Mouse (Mus musculus) gastrocnemius, adult 2 months (tissue): Measurements from ENCODE around the gene Trpc4ap. TPM values are rescaled to one million over a fixed set of nuclear protein-coding genes. Genes with fewer than 3 reads are reported as not detected.
"Not testable (repeated sequence)": the region's sequence is repeated elsewhere in the genome, so short reads cannot be mapped to it uniquely, and the experiment has no call there.

Source experiments
- DNase-seq: peaks from one replicate; pipeline ENCODE4 v3.0.0; 2022
- H3K27ac ChIP-seq: fragments of 200-600 bp; 2 replicates; pipeline ENCODE4 v1.8.1; 2022; ENCODE audit warnings: mild to moderate bottlenecking
- H3K4me3 ChIP-seq: fragments of 200-600 bp; 2 replicates; pipeline ENCODE4 v1.8.1; 2022; ENCODE audit warnings: mild to moderate bottlenecking, moderate library complexity
- CTCF ChIP-seq: fragments of 200-600 bp; IDR thresholded peaks from 2 replicates; pipeline ENCODE4 v1.8.1; 2022; ENCODE audit warnings: antibody characterized with exemption, mild to moderate bottlenecking, moderate library complexity
- intact Hi-C: fragments of 180-260 bp; cut with DNase I; formaldehyde crosslinking; loops from one replicate; pipeline ENCODE4 v1.15.1; 2025
- total RNA-seq, 2 experiments: library from RNA; stranded (reverse); gene quantifications; 2 replicates each; pipeline ENCODE4 v1.2.3; 2021

The Trpc4ap gene
- total RNA-seq, 2 experiments from 2014 or later = 93.4 to 102 TPM

DNA sequence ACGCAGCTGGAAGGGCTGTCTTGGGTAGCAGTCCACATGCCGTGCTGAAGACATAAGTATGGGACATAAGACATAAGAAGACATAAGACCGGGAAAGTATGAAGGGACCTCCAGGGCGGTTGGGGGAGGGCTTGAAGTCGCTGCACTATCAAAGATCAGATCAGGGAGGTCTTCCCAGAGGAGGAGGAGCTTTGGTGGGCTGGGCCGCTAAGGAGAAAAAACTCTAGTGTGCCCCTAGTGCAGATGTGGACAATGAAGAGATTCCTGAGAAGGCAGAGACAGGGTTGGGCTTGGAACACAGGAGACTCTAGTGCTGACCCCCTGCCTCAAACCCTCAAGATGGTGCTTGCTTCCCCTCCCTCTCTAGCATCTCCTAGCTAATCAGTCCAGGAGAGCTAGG, 75.2 kb downstream of the Trpc4ap start:
- no peak for TF ChIP-seq CTCF
- no peak overlapping the region for H3K4me3 ChIP-seq
- intact Hi-C loops = no loop called here
- H3K27ac ChIP-seq = no peak overlapping the region
- DNase-seq = no peak

DNA sequence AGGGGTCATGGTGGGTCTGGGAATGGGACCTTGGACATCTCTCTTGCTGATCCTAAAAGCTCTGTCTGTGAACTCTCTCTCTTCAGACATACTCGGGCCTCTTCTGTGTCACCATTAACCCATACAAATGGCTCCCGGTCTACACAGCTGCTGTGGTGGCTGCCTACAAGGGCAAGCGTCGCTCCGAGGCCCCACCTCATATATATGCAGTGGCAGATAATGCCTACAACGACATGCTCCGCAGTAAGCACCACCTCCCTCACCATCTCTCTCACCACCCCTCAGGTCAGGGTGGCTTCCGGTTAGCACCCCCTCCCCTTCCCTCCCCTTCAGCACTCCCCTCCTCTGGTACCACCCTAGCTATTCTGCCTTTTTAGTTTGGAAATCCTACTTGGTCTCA, 78.2 kb downstream of the Trpc4ap start:
- Histone ChIP-seq H3K27ac (no peak overlapping the region), H3K4me3 (peak overlapping the region; percentile 66)
- DNase-seq = no peak
- intact Hi-C loops = no loop called here
- no peak for TF ChIP-seq CTCF

DNA sequence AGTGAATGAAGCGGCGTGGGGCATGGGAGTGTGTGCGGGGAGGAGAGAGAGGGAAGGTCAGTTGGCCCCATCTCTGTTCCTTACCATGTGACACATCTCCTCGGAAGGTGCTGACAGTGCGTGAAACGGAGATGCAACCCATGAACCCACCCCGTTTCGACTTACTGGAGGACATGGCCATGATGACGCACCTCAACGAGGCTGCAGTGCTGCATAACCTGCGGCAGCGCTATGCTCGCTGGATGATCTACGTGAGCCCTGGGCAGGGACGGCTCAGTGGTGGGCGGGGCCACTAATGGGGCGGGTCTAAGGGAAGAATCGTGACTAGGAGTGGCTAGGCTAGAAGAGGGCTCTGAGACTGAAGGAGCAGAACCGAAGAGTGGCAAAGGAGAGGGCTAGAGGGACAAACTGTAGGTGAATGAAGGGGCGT, 78.8 kb downstream of the Trpc4ap start:
- peak; percentile 78 for DNase-seq
- intact Hi-C loops = no loop called here
- Histone ChIP-seq H3K4me3 (peak overlapping the region; percentile 66), H3K27ac (no peak overlapping the region)
- no peak for TF ChIP-seq CTCF

DNA sequence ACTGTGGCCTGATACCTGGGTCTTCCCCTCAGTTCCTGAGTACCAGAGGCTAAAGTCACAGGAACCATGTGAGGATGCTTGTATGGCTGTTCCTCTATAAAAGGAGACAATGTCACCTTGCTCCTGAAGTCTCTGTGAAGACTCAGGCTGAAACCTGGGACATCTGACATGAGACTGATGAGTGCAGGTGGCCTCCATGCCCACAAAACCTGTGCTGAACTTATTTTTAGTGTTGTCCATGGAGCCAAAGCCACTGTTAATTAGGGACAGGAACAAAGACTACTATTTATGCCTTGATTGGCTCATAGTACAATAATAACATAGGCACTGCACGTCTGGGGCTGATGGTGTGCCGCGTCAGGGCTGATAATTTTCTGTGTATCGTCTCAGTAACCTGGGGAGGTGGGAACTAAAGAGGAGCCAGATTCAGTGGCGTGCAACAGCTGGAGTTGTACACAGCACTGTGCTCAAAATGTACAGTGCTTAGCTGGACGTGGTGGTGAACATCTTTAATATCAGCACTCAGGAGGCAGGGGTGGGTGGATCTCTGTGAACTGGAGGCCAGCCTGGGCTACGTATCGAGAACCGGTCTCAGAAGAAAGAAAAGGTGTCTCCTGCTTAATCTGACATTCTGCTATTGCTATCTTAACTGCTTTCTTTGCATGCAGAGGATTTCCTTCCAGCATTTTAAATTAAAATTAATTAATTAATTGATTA, 80.2 kb downstream of the Trpc4ap start:
- no peak for TF ChIP-seq CTCF
- intact Hi-C loops = no loop called here
- Histone ChIP-seq H3K4me3 (no peak overlapping the region; the same call in 1 of the 2 replicates), H3K27ac (no peak overlapping the region)
- no peak for DNase-seq

DNA sequence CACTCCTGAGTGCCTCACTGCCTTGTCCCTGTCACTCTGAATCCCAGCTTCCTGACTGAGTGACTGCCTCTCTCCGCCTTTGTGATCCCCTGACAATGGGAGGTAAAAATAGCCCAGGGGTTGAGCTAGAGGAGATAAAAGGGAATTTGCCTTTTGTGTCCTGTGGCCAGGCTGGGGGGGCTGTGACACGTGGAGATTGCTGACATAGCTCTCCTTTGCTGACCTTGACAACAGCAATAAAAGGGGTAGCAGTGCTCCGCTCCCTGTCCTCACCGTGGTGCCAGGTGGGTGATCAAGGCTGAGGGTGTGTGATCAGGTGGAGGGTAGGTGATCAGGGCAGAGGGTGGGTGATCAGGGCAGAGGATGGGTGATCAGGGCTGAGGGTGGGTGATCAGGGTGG, 81.2 kb downstream of the Trpc4ap start, which contains the start of gene Myh7b:
Gene Myh7b (plus strand): TSS at position 235 of the 400 bp plus-strand sequence.
- no peak within 1 kb of the TSS; the same call in 1 of the 2 replicates for H3K4me3 ChIP-seq
- peak; percentile 13 for DNase-seq
- intact Hi-C loops = no loop called here
- TF ChIP-seq CTCF = no peak
- H3K27ac ChIP-seq = no peak within 1 kb of the TSS

DNA sequence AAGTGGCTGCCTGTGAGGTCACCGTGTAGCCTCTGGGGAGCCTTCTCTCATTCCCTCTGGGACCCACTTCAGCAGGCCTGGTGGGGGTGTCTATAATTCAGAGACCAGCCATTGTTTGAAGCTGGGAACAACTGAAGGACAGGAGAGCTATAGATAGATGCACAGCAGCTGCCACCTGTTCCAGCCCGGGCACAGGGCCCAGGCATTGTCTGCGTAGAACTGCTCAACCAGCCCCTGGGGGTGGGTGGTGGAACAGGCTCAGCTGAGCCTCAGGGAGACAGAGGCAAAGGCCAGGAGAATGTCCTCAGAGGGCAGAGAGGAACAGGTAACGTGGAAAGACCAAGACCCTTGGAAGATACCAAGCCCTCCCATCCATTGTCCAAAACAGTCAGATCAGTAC, 85.8 kb downstream of the Trpc4ap start:
- no peak for DNase-seq
- TF ChIP-seq CTCF = no peak
- Histone ChIP-seq H3K27ac (no peak overlapping the region), H3K4me3 (no peak overlapping the region)
- intact Hi-C loops = no loop called here

DNA sequence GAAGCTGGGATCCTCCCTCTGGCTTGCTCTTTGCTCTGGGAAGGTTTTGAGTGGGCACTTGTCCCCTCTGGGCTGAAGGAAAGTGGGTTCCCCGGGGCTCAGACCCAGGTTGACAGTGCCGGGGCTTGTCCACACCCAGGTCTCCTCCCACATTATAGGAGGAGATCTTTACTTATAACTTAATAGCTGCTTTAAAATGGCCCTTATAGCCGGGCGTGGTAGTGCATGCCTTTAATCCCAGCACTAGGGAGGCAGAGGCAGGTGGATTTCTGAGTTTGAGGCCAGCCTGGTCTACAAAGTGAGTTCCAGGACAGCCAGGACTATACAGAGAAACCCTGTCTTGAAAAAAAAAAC, 87.0 kb downstream of the Trpc4ap start:
- DNase-seq, H3K4me3 ChIP-seq, intact Hi-C loops, H3K27ac ChIP-seq: not testable (repeated sequence)

DNA sequence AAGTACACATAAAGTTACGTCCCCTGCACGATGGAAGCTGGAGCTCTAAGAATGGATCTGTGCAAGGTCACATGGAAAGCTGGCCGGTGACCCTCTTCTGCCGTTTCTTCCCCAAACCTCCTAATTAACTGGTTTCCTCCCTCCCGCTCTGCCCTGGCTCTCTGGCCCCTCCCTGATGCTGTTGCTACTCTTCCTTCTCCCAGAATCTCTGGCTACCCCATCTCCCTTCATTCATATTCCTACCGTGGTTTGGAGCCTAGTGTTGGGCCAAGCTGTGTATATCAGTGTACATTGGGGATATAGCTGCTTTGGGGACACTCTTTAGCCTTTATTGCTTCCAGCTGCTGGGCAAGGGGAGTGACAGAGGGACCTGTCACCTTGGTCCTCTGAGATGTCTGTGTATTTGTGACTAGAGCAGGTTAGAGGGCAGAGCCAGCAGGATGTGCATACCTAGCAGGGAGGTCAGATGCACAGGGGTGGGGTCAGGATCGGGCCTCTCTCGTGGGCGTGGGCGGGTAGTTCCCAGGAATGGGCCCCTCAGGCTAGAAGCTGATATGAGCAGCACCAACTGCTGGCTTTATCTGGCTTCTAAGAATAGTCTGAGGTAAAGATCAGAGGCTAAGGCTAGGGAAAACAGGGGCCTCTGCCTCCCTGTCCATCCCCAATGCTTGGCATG, 87.5 kb downstream of the Trpc4ap start:
- Histone ChIP-seq H3K4me3 (no peak overlapping the region), H3K27ac (no peak overlapping the region)
- DNase-seq = no peak
- intact Hi-C loops = no loop called here
- TF ChIP-seq CTCF = no peak

DNA sequence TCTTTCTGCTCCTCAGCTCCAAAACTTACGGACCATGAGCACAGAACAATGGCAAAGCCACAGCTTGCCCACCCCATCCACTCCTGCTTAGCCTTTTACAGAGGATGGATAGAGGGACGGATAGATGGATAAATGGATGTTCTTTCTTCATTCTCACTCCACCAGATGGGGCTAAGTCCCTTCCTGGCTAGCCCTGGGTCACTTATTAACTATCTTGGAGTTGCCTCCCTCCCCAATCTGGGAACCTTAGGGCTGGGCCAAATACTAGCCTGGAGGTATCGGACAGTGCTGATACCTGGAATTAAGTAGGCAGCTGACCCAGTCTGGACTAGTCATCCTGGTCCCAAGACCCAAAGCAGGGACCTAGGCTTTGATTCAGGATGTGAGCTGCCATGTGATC, 88.5 kb downstream of the Trpc4ap start:
- TF ChIP-seq CTCF = peak; percentile 2; the same call in 1 of the 2 replicates
- H3K4me3 ChIP-seq = no peak overlapping the region
- H3K27ac ChIP-seq = no peak overlapping the region
- intact Hi-C loops = no loop called here
- no peak for DNase-seq

DNA sequence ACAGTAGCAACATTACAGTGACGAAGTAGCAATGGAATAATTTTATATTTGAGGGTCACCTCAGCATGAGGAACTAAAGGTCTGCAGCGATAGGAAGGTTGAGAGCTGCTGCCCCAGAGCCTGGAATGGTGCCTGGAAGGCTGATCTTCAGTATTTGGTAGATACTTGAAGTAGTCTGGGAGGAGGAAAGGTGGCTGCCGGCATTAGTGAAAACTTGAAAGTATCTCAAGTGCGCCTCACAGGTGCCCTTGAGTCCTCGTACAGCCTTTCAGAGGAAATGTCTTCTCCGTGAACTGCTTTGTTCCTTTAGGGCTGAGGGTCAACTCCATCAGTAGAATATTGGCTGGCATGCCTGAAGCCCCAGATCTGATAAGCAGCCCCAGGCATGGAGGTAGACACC, 96.7 kb downstream of the Trpc4ap start:
- no peak for DNase-seq
- no peak for TF ChIP-seq CTCF
- H3K4me3 ChIP-seq = no peak overlapping the region
- H3K27ac ChIP-seq = no peak overlapping the region
- intact Hi-C loops = no loop called here

DNA sequence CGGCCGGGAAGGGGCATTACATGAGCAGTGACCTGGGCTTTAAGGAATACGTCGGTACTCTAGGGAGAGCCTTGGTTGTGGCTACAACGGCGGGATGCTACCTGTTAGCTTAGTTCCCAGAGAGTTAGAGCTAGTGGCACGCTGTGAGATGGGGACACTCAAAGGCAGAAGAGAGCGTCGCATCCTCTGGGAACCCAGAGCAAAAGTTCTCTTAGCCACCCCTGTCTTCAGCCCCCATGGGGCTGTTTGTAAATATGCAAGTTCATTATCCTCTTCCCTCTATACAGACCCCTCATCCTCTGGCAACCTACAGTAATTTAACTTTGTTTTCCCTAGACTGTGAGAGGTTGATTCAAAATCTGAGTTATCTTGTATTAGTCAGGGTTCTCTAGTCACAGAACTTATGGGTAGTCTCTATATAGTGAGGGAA, 99.3 kb downstream of the Trpc4ap start:
- no peak for DNase-seq
- Histone ChIP-seq H3K27ac (peak overlapping the region; percentile 95), H3K4me3 (peak overlapping the region; percentile 78)
- intact Hi-C loops = loop anchor here (5.0 kb wide), 2 partner anchors 34 to 116 kb away; no protein-coding TSS in a partner anchor
- no peak for TF ChIP-seq CTCF

DNA sequence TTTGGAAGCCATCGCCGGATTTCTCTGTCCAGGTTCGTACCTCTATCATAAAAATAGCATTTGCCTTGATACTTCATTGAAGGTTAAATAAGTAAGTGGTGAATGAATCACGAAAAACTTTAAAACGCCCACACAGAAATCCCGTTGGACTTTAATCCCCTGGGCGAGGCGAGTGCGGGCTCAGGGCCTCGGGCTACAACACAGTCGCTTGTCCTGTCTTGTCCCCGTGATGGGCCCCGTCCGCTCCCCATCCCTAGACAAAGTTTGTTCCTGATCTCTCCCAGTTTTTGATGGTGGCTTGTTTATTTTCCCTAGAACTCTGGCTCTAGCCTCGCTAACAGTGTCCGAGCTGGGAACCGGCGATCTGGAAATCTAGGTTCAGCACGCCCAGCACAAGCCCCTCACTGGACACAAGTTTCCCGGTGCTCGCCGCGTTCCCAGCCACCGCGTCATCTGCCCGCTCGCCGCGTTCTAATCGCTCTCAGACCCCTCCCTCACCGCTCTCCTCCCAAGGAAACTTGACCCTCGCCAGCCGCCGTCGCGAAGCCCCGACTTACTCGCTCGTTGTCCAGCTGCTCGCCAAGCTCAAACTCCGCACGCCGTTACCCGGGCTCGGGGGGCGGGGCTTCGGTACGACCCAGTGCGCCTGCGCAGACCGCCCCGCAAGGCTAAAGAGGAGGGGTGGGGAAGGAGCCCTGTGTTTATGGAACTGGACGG, 99.9 kb downstream of the Trpc4ap start, which contains the start of gene Gss:
Gene Gss (minus strand): TSS at position 674 of the 717 bp plus-strand sequence.
- DNase-seq = peak; percentile 100
- peak within 1 kb of the TSS; percentile 78 for H3K4me3 ChIP-seq
- no peak for TF ChIP-seq CTCF
- intact Hi-C loops = loop anchor here (5.0 kb wide), 2 partner anchors 35 to 115 kb away; no protein-coding TSS in a partner anchor
- H3K27ac ChIP-seq = peak within 1 kb of the TSS; percentile 95

DNA sequence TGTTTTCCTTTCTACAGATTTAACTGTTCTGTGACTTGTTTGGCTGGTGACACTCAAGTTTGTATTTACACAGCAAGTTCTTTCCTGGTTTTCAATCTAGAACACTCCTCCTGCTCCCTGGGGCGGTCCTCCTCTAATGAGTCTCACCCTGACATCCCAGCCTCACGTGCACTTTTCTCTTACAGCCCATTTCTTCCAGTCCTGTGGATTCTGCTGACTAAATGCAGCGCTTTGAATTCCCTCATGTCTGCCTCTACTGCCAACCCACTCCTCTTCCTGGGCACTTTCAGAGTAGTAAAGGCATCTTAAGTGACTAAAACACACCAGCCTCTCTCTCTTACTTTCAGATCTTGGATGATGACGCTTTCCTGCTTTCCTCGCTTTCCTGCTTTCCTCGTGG, 100.5 kb downstream of the Trpc4ap start:
- no peak for TF ChIP-seq CTCF
- Histone ChIP-seq H3K27ac (peak overlapping the region; percentile 95), H3K4me3 (peak overlapping the region; percentile 78)
- DNase-seq = no peak
- intact Hi-C loops = loop anchor here (5.0 kb wide), 2 partner anchors 36 to 114 kb away; no protein-coding TSS in a partner anchor
